Mouse (Mus musculus): Measurements from ENCODE around the gene Gm20388.

DNA sequence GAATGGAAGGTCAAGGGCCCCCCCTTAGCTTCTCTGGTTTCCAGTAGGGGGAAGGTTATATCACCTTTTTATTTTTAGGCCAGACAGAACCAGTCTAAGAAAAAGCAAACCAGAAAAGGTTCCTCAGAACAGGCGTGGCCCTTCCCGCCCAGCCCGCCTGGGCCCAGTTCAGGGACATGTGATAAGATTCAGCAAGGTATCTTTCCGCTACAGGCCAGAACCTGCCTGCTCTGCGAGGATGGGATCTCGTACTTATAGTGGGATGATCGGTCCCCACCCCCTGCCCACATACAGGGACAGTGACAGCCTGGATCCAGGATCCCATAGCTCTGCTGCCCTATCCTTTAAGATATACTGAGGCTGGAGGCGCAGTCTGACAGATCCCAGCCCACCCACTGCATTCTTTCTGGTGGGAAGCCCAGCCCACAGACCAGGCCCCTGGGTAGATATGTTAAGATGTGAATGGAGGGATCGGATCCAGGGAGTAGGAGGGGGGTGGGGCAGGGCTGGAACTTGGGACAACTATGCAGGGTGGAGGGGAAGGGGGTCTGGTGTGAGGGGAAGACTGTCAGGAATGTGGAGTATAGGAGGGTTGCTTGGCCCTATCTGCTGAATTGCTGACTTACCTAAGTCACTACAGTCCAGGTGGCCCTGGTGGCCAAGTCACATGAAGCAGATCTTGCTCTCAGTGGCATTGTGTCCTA is 3245.6 kb downstream of the Gm20388 start:
- TF ChIP-seq CTCF (IDR thresholded peaks at IDR 0.05; ENCODE audit: insufficient read depth, low read depth, low read length) (no peak), POLR2A (IDR thresholded peaks at IDR 0.05; ENCODE audit: insufficient read depth, low read depth, low read length) (no peak)

All from olfactory bulb, adult 2 months (tissue).